Mouse (Mus musculus) heart, embryonic 10.5 days (tissue): ENCODE data around the gene Kcnj10. TPM values are rescaled to one million over a fixed set of nuclear protein-coding genes. Genes with fewer than 3 reads are reported as not detected.
A peak's percentile ranks its signal among the peaks of the same experiment; 100 is the strongest.

Source experiments
- DNase-seq: peaks from one replicate; pipeline ENCODE4 v3.0.0-alpha.2; 2017; ENCODE audit warnings: low spot score
- H3K27ac ChIP-seq: fragments of 300-500 bp; sonication (generic); 2 replicates; pipeline ENCODE4 v1.5.1; 2016; ENCODE audit warnings: mild to moderate bottlenecking
- H3K27me3 ChIP-seq: fragments of 300-500 bp; sonication (generic); 2 replicates; pipeline ENCODE4 v1.6.1; 2016; ENCODE audit warnings: mild to moderate bottlenecking; ENCODE audit not compliant: poor library complexity, insufficient read depth, severe bottlenecking
- H3K36me3 ChIP-seq: fragments of 300-500 bp; sonication (generic); 2 replicates; pipeline ENCODE4 v1.6.1; 2016; ENCODE audit warnings: mild to moderate bottlenecking, moderate library complexity
- H3K4me1 ChIP-seq: fragments of 300-500 bp; sonication (generic); 2 replicates; pipeline ENCODE4 v1.6.1; 2016; ENCODE audit warnings: mild to moderate bottlenecking
- H3K4me3 ChIP-seq: fragments of 300-500 bp; sonication (generic); 2 replicates; pipeline ENCODE4 v1.5.1; 2016; ENCODE audit warnings: mild to moderate bottlenecking, moderate library complexity
- H3K9me3 ChIP-seq: fragments of 300-500 bp; sonication (generic); 2 replicates; pipeline ENCODE4 v1.6.1; 2016; ENCODE audit warnings: mild to moderate bottlenecking, moderate library complexity
- WGBS: fragments of 180-500 bp; shearing (Covaris S2); methylation state at CpG from one replicate; pipeline ENCODE4 v1.1.7; 2016; 5-methylcytosine and 5-hydroxymethylcytosine counted together
- polyA plus RNA-seq: library from polyadenylated mRNA; unstranded; fragments of >200 nt; fragmentation: Nextera tagmentation; extraction: Ambion mirVana; gene quantifications from 2 replicates; pipeline ENCODE4 v1.2.1, GENCODE M21; 2016

Kcnj10 gene
- polyA plus RNA-seq, 1 experiment from 2014 or later: 0.09 TPM

- Histone ChIP-seq H3K4me3 (no peak overlapping the region), H3K27me3 (no peaks in the 10 kb centered on the region), H3K27ac (no peak overlapping the region), H3K4me1 (peaks cover 69% of the 10 kb centered on the region), H3K36me3 (no peaks in the 10 kb centered on the region), H3K9me3 (no peaks in the 10 kb centered on the region)
- DNase-seq: no peak
- WGBS: 89% methylated on average over 2 of the region's 2 CpGs
These were observed 35.9 kb upstream of the Kcnj10 start for GRCm38 (mm10) chr1:172305153-172305552.

GRCm38 (mm10) chr1:172305635-172306034 is 35.4 kb upstream of the Kcnj10 start:
- H3K27me3 ChIP-seq: no peaks in the 10 kb centered on the region
- no peak overlapping the region for H3K27ac ChIP-seq
- H3K36me3 ChIP-seq: no peaks in the 10 kb centered on the region
- DNase-seq: no peak
- no peaks in the 10 kb centered on the region for H3K9me3 ChIP-seq
- H3K4me1 ChIP-seq: peaks cover 68% of the 10 kb centered on the region
- WGBS: 84% methylated on average over 3 of the region's 3 CpGs
- no peak overlapping the region for H3K4me3 ChIP-seq

- H3K36me3 ChIP-seq: no peaks in the 10 kb centered on the region
- no peak for DNase-seq
- H3K27me3 ChIP-seq: no peaks in the 10 kb centered on the region
- no peak overlapping the region for H3K4me3 ChIP-seq
- H3K4me1 ChIP-seq: peaks cover 67% of the 10 kb centered on the region
- WGBS: 76% methylated on average over 4 of the region's 4 CpGs
- no peak overlapping the region for H3K27ac ChIP-seq
- no peaks in the 10 kb centered on the region for H3K9me3 ChIP-seq
These were observed 34.8 kb upstream of the Kcnj10 start for GRCm38 (mm10) chr1:172306196-172306595.

- no peaks in the 10 kb centered on the region for H3K27me3 ChIP-seq
- WGBS: 71% methylated on average over 6 of the region's 6 CpGs
- no peak overlapping the region for H3K4me3 ChIP-seq
- peaks cover 65% of the 10 kb centered on the region for H3K4me1 ChIP-seq
- no peaks in the 10 kb centered on the region for H3K36me3 ChIP-seq
- no peak overlapping the region for H3K27ac ChIP-seq
- H3K9me3 ChIP-seq: no peaks in the 10 kb centered on the region
- DNase-seq: no peak
These were observed 34.1 kb upstream of the Kcnj10 start for GRCm38 (mm10) chr1:172306885-172307284.

GRCm38 (mm10) chr1:172307936-172308335 is 33.1 kb upstream of the Kcnj10 start:
- H3K36me3 ChIP-seq: no peaks in the 10 kb centered on the region
- WGBS: 71% methylated on average over 10 of the region's 10 CpGs
- H3K4me1 ChIP-seq: peaks cover 65% of the 10 kb centered on the region
- peaks cover 2% of the 10 kb centered on the region; the same call in 1 of the 2 replicates for H3K27me3 ChIP-seq
- H3K27ac ChIP-seq: peak overlapping the region; percentile 62
- H3K4me3 ChIP-seq: no peak overlapping the region
- no peaks in the 10 kb centered on the region for H3K9me3 ChIP-seq
- no peak for DNase-seq

GRCm38 (mm10) chr1:172308409-172308808 is 32.6 kb upstream of the Kcnj10 start:
- DNase-seq: no peak
- 100% methylated on average over 1 of the region's 1 CpGs for WGBS
- H3K4me1 ChIP-seq: peaks cover 67% of the 10 kb centered on the region
- no peaks in the 10 kb centered on the region for H3K36me3 ChIP-seq
- H3K9me3 ChIP-seq: no peaks in the 10 kb centered on the region
- peak overlapping the region; percentile 62 for H3K27ac ChIP-seq
- H3K4me3 ChIP-seq: no peak overlapping the region
- H3K27me3 ChIP-seq: peaks cover 6% of the 10 kb centered on the region

- 2% methylated on average over 14 of the region's 14 CpGs for WGBS
- H3K27me3 ChIP-seq: peaks cover 20% of the 10 kb centered on the region
- DNase-seq: peak; percentile 94
- peak overlapping the region; percentile 93 for H3K27ac ChIP-seq
- no peaks in the 10 kb centered on the region for H3K36me3 ChIP-seq
- H3K9me3 ChIP-seq: no peaks in the 10 kb centered on the region
- H3K4me1 ChIP-seq: peaks cover 61% of the 10 kb centered on the region
- H3K4me3 ChIP-seq: peak overlapping the region; percentile 54
These were observed 31.2 kb upstream of the Kcnj10 start for GRCm38 (mm10) chr1:172309699-172310398.

- Histone ChIP-seq H3K4me1 (peaks cover 52% of the 10 kb centered on the region), H3K27ac (peak overlapping the region; percentile 87), H3K27me3 (peaks cover 35% of the 10 kb centered on the region), H3K9me3 (no peaks in the 10 kb centered on the region), H3K4me3 (peak overlapping the region; percentile 79), H3K36me3 (0 out of 2 replicates have a peak, but pooled peaks cover 3% of the 10 kb centered on the region)
- DNase-seq: no peak
- 4% methylated on average over 23 of the region's 23 CpGs for WGBS
These were observed 29.6 kb upstream of the Kcnj10 start for GRCm38 (mm10) chr1:172311248-172311906.

- peak overlapping the region; percentile 87 for H3K27ac ChIP-seq
- DNase-seq: peak; percentile 96
These were observed 28.9 kb upstream of the Kcnj10 start for GRCm38 (mm10) chr1:172311921-172312767.

GRCm38 (mm10) chr1:172312768-172313561 is 28.0 kb upstream of the Kcnj10 start:
- 24% methylated on average over 16 of the region's 16 CpGs for WGBS
- Histone ChIP-seq H3K27ac (peak overlapping the region; percentile 87), H3K36me3 (0 out of 2 replicates have a peak, but pooled peaks cover 3% of the 10 kb centered on the region), H3K9me3 (no peaks in the 10 kb centered on the region), H3K4me3 (peak overlapping the region; percentile 79), H3K27me3 (peaks cover 48% of the 10 kb centered on the region), H3K4me1 (peaks cover 55% of the 10 kb centered on the region)
- no peak for DNase-seq

More at GRCm38 (mm10) chr1:172311921-172312767, 28.9 kb upstream of the Kcnj10 start:
- Histone ChIP-seq H3K9me3 (no peaks in the 10 kb centered on the region), H3K4me3 (peak overlapping the region; percentile 79), H3K27me3 (peaks cover 40% of the 10 kb centered on the region), H3K4me1 (peaks cover 49% of the 10 kb centered on the region), H3K36me3 (0 out of 2 replicates have a peak, but pooled peaks cover 3% of the 10 kb centered on the region)
- WGBS: under 1% methylated on average over 38 of the region's 55 CpGs

GRCm38 (mm10) chr1:172313613-172314411 is 27.2 kb upstream of the Kcnj10 start:
- Histone ChIP-seq H3K4me1 (peaks cover 50% of the 10 kb centered on the region), H3K36me3 (peaks cover 10% of the 10 kb centered on the region; the same call in 1 of the 2 replicates), H3K27ac (no peak overlapping the region), H3K4me3 (no peak overlapping the region), H3K27me3 (peaks cover 56% of the 10 kb centered on the region), H3K9me3 (no peaks in the 10 kb centered on the region)
- DNase-seq: no peak
- WGBS: 79% methylated on average over 10 of the region's 10 CpGs
